Mouse (Mus musculus) adrenal gland, adult (tissue): ENCODE measurements at regions not wholly inside any gene's neighbourhood (a gene's known extent, or its start where the extent isn't known, plus 50 kb on each side); places are given as distances from the start of the nearest gene placed in this dataset.

Experiments
- DNase-seq, 2 experiments: peaks; one replicate each; pipeline ENCODE4 v3.0.0; 2022 to 2023; ENCODE audit warnings: low spot score in 1 of 2; ENCODE audit not compliant: inconsistent age in 2 of 2

DNA sequence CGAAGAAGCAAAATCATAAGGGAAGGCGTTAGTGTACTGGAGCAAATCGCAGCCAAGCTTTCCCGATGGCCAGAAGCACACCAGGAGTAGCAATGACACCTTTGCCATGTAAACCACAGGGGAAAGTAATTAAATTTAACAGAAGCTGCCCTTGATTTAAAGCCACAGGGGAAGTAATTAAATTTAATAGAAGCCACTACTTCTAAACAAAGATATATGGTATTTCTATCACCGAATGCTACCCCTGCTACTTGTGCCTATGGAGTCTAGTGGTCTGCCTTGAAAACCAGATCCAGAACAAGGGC lies 240.9 kb downstream of the Ttll7 start:
- no peak for DNase-seq

DNA sequence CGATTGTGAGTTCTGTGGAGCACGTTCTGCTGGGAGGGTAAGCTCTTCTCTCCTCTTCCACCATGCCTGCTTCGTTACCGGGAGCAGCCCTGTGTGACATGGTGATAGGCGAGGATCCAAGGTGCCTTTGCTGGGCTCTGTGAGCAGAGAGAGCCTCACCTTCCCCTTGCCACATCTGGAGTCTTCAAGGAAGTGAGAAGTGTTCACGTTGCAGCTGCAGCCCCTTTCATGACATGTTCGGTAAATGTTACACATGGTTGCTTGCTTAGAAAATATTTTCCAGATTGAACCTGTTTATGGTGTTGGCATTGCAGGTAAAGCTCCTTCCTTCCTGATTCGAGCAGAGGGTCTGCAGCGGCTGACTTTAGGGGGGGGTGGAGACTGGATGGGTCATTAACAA lies 244.0 kb downstream of the Ttll7 start:
- DNase-seq, result no peak

DNA sequence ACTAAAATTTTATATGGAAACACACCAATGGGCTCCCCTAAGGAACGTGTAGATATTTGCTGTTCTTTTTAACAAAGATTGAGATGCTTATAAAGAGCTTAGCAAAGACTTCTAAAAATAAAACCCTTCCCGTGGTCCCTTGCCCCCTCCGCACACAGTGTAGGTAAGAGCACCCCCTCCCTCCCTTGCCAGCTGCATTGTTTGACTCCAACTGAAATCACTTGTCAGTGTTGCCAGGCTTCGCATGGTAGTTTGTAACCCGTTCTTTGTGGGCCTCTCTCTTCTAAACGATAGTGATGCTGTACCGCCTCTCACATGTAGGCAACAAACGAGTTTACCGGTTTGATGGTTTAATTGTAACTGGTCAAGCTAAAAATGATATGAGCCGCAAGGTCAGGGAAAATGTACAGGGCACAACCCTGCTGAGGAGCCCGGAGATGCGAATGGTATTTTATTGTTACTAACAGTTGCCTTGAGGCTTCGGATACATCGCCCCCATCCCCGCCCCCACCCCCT lies 246.0 kb downstream of the Ttll7 start:
- no peak for DNase-seq

DNA sequence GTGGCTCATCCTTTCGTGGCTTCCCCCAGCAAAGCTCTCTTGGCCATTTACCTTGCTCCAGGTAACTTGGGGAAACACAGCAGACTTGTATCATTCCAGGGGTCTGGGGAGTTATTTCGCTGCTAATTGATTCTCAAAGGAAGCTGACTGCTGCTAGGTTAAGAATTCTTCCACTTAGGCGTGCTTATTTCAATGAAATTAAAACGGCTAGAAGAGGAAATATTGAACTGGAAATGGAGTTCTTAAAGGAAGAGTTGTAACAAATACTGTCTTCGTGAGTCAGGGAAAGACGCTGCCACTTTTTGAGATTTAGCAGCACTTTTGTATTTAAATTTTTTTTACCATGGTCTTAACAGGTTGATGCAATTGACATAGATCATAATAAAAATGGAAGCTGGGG lies 246.4 kb downstream of the Ttll7 start:
- no peak for DNase-seq

DNA sequence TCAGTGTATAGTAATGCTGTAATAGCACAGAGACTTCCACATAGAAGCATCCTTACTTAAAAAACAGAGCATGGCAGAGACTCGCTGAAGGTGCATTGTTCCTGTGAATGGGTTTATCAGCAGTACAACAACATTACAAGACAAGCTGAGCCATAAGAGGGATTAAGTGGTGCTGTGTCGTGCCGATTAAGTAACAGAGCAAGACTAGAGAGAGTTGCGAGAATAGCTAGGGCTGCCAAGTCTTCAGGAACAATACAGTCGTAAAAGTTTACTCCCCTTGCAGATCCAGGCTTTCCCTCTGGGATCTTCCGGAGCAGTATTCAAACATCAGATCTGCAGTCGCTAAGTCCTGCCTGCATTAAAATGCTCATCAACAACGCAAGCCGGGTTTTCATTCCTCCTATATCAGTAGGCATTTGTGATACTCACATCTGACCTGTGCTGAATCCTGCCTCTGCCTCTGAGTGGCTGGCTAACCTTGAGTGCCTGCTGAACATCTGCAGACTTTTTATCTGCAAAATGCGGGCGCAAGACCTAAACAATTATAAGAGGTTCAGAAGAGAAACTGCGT lies 247.1 kb downstream of the Ttll7 start:
- DNase-seq, result no peak

DNA sequence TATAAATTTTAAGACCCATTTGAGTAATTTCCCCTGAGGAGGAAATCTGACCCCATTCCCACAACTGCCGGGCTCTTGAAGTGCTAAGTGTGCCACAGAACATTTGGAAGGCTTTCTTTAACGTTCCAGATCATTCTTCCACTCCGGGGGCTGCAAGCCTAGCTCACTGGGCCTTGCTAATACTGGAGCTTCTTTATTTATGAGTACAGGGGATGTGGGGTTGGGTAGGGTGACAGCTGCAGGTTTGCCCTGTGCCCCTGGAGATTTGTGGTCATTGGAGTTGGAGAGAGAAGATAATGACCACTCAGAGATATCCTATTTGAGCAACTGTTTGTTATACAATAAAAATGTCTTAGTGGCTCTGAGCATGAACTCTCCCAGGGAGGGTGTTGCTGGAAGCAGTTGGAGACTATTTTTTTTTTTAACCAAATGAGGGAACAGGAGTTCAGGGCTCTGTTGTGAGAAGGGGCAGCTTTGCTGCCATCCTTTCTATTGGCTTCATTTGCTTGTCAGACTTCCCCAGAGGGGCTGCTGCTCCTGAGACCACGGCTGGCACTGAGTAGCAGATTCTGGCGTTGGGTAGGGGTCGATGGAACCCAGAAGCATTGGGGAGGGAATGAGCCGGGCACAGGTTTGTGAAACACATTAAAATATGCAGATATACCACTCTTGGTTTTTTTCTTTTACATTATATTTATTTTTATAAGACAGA lies 249.0 kb downstream of the Ttll7 start:
- no peak for DNase-seq

DNA sequence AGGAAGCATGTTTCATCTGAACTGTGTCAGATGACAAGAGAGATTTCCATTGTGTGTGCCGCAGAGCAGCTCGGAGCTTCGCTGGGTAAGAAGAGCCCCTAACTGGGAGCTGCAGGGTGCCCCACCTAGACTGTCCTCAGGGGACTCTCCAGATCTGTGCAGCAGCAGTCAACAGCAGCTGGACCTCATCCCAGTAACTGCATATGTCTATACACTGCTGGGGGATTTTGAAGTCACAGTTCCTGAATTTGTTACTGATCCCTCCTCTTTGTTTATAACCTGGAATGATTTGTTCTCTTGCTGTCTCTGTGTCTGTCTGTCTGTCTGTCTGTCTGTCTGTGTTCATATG lies 249.6 kb downstream of the Ttll7 start:
- no peak for DNase-seq

DNA sequence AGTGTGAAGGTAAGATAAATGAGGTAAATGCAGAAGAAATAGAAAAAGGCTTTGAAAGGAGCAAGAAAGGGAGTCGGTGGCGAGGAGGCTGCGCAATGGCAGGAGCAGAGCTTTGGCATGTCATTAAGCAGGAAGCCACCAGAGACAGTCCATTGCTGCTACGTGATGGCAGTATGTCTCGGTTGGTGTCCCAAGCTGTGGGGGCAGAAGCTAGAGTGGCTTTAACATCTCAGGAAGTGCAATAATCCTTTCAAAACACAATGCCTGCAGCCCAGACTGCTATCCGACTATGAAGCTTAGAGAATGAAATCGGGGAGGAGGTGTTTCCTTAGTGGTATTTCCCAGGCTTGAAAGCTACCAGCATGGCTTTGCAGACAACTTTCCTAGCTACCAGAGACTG lies 251.3 kb downstream of the Ttll7 start:
- DNase-seq, result no peak

DNA sequence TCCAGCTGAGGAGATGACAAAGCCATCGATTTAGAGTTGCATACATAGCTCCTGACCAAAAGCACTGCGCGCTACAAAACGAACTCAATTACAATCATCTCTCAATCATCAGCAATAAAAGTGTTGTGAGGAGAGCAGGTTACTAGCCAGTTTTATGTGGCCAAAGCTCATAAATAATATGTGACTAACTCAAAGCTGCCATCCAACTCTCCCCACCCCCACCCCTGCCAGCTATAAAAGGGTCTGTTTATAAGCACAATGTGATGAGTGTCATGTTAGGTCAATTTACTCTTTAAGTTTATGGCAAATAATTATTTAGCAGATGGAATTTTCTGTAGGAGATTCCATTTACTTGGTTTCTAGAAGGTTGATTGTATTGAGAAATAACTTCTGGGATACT lies 265.4 kb downstream of the Ttll7 start:
- DNase-seq, result no peak

DNA sequence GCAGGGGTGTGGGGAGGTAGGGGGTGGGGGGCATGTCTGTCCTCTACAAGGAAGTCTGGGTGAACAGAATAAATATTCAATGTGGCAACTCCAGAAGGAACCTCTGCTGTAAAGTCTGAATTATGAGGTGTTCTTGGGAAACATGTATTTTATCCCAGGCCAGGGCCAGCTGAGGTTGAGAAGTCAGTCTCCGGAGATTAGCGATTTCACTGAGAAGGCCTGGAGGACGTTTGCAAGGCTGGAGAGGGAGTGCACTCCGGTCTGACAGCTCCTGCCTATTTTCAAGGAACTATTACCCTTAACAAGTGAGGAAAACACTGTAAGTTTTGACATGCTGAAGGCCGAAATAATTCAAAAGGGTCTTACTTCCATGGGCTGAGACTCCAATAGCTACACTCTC lies 265.9 kb downstream of the Ttll7 start:
- peak in 1 of 2 experiments; percentile 69 for DNase-seq

DNA sequence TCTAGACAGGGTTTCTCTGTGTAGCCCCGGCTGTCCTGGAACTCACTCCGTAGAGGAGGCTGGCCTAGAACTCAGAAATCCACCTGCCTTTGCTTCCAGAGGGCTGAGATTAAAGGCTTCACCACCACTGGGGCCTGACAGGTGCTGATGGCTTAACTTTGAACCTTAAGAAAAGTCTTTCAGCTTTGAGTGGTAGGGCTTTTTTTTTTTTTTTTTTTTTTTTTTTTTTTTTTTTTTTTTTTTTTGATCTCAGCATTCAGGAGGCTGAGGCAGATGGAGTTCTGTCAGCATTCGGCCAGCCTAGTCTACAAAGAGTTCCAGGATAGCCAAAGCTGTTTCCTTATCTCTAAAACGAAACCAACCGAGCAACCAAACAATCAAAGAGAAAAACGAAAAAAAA lies 266.5 kb downstream of the Ttll7 start:
- DNase-seq, result no peak

DNA sequence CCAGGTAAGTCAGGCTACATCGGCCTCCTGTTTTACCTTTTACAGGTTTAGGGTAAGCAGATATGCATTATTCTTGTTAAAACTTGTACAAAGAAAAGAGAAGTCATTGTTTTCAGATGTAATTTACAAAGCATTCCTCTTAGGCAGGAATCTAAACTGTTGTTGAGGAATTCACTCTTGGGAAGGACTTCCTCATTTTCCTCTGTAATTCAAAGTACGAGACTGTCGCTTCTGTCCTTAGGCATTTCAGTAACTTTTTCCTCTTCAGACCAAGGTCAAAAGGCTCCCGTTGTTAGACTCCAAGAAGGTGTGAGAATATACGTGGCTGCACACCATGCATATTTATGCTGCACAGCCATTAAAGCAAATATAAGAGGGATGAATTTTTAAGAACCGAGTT lies 269.7 kb downstream of the Ttll7 start:
- no peak for DNase-seq

DNA sequence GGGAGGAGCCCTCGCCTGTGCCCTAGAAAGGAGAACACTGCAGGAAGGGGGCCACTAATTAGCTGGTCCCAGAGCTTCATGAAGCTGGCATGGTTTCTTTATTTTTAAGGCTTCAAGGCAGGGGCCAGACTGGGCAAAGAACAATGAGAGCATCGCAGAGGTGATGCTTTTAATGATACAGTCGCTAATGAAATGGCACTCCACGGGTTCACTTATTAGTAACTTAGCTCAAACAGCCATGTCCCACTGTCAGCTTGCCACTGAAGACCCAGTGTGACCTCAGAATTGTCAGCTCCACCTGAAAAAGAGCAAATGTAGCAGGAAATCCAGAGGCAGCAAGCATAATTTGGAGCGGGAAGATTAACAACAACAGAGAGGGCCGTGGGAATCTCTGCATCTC lies 275.6 kb downstream of the Ttll7 start:
- DNase-seq, result no peak

DNA sequence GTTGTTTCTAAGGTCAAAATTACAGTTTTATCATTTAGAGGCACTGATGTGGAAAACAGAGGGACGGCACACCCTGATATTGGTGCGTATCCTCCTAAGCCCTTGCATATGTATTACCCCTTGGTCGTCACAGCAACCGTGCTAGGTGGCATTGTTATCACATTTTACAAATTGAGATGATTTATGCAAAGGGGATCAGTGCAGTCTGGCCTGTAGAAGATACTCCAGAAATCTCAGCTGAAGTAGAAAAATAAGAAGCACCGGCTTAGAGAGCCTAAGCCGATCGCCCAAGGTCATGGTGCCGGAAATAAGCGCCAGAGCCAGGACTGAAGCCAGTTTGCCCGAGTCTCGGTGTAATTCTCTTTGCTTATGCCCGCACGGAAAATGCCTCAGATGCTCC lies 280.7 kb downstream of the Ttll7 start:
- DNase-seq, result peak; percentile 7 to 59

DNA sequence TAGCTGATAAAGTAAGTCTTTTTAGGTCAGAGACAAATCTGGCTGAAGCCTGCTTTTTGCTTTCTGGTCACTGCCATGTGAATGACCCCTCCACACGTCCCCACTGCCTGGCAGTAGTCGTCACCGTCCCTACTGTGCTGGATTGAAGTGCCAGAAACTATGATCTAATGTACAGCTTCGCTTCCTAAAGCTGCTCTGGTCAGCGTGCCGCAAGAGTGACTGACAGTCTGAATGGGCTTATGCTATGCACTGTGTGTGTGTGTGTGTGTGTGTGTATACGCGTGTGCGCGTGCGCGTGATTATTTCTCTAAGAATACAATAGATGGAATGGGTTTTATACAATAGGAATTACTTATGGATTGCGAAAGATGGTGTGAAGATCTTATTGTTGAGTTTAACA lies 281.2 kb downstream of the Ttll7 start:
- no peak for DNase-seq

DNA sequence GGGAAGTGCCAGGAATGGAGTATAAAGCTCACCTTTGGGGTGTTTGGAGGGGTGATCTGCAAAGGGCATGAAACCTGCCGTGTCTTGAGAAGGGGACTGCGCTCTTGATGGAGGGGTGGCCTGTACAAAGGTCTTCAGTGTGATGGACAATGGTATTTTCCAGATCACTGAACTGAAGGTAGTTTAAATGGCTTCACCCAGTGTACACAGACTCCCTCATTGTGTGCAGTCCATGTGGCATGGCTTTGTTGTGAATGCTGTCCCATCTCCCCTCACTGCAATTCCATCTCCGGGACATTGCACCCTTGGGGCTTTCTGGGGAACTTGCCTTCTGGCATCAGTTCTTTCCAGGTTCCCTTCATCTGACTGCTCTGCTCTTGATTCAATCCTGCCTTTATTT lies 288.2 kb downstream of the Ttll7 start:
- DNase-seq, result no peak

DNA sequence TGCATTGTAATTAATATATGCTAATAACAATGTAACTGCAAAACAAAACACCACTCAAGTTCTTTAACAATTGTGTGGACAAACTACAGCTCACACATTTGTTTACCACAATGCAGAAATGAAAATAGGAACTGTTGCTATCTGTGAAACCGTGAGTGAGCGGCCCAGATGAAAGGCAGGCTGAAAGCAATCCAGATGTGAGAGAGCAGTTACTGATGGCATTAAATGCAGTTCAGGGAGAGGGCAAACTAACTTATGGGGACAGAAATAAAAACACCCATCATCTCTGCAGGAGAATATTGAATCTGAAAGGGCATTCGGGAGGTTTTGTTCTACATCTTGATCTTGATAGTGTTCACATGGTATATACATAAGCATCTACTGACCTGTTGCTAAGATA lies 301.3 kb downstream of the Ttll7 start:
- no peak for DNase-seq

DNA sequence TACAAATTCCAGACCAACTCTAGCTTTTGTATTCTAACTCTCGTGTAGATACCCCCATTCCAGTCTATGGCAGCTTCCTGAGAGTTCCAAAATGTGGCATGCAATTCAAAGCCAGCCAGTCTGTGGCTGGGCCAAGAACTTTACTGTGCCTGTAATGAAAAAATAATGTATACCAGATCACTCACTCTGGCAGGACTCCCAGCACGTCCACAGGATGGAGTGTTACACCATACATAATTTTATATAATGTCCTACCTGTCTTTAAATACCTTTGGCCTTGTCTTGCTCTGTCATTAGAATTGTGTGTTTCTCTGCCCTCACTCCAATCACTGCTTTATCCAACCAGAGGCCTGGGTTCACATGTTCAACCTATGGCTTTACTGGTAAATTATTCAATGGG lies 301.8 kb downstream of the Ttll7 start:
- DNase-seq, result no peak

DNA sequence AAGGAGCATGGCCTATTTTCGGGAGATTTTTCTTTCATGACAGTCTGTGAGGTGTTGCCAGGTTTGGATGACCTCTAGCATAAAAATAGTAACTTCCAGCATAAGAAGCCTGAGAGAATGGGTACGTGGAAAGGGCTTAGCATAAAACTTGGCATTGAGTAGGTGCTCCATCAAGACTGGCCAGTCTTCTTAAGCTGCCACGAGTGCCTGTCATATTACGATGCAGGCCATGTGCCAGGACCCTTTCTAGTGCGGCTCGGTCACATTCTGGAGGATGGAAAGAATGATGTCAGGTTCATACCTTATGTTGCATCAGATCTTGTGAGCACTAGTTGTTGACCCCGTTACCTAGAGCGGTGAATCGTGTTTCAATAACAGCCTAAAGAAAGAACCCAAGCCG lies 311.0 kb downstream of the Ttll7 start:
- DNase-seq, result peak; percentile 32 to 77

DNA sequence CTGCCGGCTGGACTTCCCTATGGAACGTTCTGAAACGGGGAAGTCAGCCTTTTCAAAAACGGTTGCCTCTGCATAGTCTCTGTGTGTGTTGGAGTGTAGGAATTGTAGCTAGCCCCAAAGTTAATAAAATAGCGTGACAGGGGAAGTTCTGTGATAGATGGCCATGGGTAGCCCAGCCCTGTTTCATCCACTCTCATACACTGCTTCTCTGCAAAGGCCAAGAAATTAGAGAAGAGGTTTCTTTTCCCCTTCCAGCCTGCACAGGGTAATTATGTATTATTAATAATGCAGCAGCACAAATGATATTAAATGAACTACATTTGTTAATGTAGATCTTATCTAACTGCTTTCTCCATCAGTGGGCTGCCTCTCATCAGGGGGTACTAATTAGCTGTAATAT lies 311.4 kb downstream of the Ttll7 start:
- no peak for DNase-seq

DNA sequence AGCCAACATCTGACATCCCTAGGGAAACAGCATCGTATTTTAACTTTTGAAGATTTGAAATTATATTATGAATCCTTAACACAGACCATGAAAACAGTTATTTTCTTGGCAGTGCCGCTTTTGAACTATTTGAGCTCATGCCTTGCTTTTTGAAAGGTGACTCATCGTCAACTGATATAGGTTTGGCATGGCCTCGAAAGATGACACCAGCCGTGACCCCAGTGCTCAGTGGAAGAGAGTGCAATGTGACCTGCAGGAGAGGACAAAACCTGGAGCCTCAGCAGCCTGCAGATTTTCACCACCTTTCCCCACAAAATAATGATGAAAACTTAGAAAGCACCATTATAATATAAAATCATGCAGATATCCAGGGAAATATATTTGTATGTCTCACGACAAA lies 312.8 kb downstream of the Ttll7 start:
- peak; percentile 67 to 90 for DNase-seq

DNA sequence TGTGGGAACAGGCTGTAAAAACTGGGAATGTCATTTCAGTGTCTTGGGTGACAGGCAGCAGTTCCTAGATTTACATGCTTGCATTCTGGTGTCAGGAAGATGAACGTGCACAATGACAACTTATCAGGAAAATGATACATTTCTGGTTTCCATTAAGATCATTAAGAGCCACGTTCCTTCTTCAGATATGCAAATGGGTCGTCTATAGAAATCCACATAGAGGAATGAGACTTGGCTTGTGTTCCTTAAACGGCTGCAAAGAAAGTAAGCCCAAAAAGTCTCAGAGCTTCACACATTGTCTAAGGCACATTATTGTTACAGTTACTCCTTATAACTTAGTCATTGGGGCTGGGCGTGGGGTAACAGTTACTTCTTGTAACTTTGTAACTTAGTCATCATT lies 314.4 kb downstream of the Ttll7 start:
- no peak for DNase-seq

DNA sequence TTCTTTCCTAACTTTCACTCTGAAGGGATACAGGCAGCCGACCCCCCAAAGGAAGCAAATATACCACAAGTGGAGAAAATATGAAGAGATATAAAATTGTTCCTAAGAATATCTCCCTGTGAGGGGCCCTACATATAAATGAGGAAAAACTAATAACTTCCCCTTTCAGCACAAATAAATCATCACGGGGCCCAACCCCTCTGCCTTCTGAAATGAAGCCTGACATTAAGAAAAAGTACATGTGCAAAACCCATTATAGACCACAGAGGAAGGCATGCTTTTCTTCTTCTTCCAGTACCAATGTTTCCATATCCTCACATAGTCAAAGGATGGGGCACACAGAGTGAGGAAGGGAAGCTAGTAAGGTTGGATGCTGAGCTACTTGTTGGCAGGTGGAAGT lies 317.0 kb downstream of the Ttll7 start:
- DNase-seq, result no peak
